Mouse (Mus musculus): Measurements from ENCODE around the gene Sema3a. TPM values are rescaled to one million over a fixed set of nuclear protein-coding genes. Genes with fewer than 3 reads are reported as not detected.

The Sema3a gene
- polyA plus RNA-seq, 1 experiment, result 53.9 TPM

DNA sequence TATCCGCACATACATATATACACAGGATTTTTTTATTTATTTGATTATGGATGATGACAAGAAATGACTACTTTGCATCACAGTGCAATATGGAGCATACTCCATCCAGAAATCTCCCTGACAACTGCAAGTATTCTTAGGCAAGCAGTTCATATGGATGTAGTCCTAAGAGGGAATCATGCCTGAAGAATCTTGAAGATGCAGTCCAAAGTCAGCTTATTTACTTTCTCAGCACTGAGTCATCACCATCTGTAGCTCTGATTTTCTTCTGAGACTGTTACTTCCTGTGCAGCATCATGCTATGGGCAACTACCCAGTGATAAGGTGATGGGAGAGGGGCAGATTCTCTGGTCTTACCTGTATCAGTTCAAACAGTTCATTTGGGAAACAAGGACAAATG, 229.7 kb downstream of the Sema3a start:
- TF ChIP-seq POLR2A (IDR thresholded peaks at IDR 0.05; ENCODE audit: low read depth, low read length) (no peak), CTCF (IDR thresholded peaks at IDR 0.05; ENCODE audit: borderline replicate concordance, insufficient read depth, low read length) (no peak)
- H3K4me3 ChIP-seq (ENCODE audit: insufficient read depth, low read length), result no peak overlapping the region
- H3K4me1 ChIP-seq (ENCODE audit: control insufficient read depth, insufficient read depth, low read length), result no peaks in the 10 kb centered on the region
- H3K27ac ChIP-seq (ENCODE audit: insufficient read depth, low read length), result no peak overlapping the region

DNA sequence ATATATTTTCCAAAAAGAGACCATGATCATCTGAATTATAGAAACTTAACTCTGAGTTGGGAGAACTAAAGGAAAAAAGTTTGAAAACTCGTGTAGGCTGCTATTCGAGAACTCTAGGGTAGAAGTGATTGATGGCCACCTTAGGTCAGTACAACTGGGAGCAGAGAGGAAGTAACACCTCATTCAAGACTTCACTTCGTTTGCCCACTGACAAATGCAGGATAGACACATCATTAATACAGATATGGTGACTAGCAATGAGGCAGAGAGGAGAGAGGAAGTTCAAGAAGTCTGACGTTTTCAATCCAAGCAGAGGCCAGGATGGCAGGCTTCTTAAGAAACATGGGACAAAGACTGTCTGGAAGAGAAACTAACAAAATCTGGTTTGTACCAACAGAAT, 233.6 kb downstream of the Sema3a start:
- Histone ChIP-seq H3K4me1 (ENCODE audit: control insufficient read depth, insufficient read depth, low read length) (no peaks in the 10 kb centered on the region), H3K4me3 (ENCODE audit: insufficient read depth, low read length) (no peak overlapping the region), H3K27ac (ENCODE audit: insufficient read depth, low read length) (no peak overlapping the region)
- TF ChIP-seq POLR2A (IDR thresholded peaks at IDR 0.05; ENCODE audit: low read depth, low read length), result no peak
- no peak for TF ChIP-seq CTCF (IDR thresholded peaks at IDR 0.05; ENCODE audit: borderline replicate concordance, insufficient read depth, low read length)

DNA sequence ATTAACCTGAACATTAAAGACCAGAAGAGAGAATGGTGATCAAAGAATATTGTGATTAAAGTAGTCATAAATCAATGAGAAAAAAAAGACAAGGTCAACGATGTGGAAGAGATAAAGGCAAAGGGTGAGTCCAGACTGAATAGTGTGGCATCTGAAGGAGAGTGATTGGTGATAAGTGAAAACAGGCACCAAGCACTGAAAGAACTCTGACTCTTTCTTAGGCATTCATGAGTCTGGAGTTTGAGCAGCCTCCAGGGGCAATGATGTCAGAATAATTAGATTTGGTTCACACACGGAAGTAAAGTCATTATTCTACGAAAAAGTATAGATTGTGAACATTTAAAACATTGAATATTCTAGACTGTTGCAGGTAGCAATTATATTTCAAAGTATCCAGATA, 235.5 kb downstream of the Sema3a start:
- TF ChIP-seq CTCF (IDR thresholded peaks at IDR 0.05; ENCODE audit: borderline replicate concordance, insufficient read depth, low read length) (no peak), POLR2A (IDR thresholded peaks at IDR 0.05; ENCODE audit: low read depth, low read length) (no peak)
- peaks cover 2% of the 10 kb centered on the region; the same call in 1 of the 2 replicates for H3K4me1 ChIP-seq (ENCODE audit: control insufficient read depth, insufficient read depth, low read length)
- no peak overlapping the region for H3K4me3 ChIP-seq (ENCODE audit: insufficient read depth, low read length)
- H3K27ac ChIP-seq (ENCODE audit: insufficient read depth, low read length), result no peak overlapping the region

DNA sequence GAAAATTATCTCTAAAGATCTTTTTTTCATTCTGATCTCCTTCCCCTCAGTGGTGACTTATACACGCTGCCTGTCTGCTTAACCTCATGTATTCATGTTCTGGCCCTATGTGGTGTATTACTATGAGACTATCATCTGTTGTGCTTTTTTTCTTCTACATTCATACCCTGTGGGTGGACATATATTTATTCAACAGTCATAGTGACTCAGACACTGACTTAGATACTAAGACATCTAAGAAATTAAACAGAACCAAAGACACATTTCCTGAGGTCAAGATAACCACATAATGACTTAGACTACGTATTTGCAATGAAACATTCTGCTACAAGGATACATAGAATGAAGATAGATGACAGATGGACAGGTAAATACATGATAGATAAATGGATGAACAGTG, 239.9 kb downstream of the Sema3a start:
- Histone ChIP-seq H3K27ac (ENCODE audit: insufficient read depth, low read length) (peak overlapping the region; percentile 85), H3K4me1 (ENCODE audit: control insufficient read depth, insufficient read depth, low read length) (peaks cover 2% of the 10 kb centered on the region; the same call in 1 of the 2 replicates), H3K4me3 (ENCODE audit: insufficient read depth, low read length) (no peak overlapping the region)
- TF ChIP-seq CTCF (IDR thresholded peaks at IDR 0.05; ENCODE audit: borderline replicate concordance, insufficient read depth, low read length) (no peak), POLR2A (IDR thresholded peaks at IDR 0.05; ENCODE audit: low read depth, low read length) (no peak)

DNA sequence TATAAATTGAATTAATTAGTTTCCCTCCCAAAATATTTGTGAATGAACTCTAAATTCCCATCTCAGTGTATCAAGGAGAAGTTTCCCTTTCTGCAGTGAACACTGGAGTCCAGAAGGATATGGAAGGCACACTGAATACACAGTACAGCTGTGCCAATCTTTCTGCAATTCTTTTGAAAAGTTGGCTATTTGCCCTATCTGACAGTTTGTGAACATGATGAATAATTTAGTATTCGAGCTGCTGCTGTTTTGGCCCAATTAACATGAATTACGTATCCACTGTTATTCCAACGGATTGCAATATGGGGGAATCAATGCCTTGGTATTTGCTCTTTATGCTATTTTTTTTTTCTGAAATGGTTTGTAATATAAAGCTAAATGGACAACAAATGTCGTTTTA, 254.0 kb downstream of the Sema3a start:
- no peak overlapping the region for H3K27ac ChIP-seq (ENCODE audit: insufficient read depth, low read length)
- TF ChIP-seq CTCF (IDR thresholded peaks at IDR 0.05; ENCODE audit: borderline replicate concordance, insufficient read depth, low read length) (no peak), POLR2A (IDR thresholded peaks at IDR 0.05; ENCODE audit: low read depth, low read length) (no peak)
- no peak overlapping the region for H3K4me3 ChIP-seq (ENCODE audit: insufficient read depth, low read length)
- H3K4me1 ChIP-seq (ENCODE audit: control insufficient read depth, insufficient read depth, low read length), result no peaks in the 10 kb centered on the region

DNA sequence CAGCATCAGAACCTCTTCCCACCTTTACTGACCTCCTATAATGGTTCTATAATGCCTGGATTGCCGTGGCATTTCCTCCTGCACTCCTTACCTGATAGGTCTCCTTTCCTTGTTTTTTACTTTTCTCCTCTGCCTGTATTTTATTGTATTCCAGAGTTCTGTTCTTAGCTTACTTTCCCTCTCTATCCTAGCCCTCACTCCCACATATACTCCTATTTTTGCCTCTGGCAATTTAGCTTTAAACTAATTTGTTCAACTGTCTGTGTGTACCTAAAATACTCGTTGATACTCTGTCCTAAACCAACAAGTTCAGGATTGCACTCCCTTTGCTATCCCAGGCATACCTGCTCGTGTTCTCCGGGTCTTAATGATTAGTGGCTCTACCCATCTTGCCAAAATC, 258.8 kb downstream of the Sema3a start:
- Histone ChIP-seq H3K4me1 (ENCODE audit: control insufficient read depth, insufficient read depth, low read length) (no peaks in the 10 kb centered on the region; the same call in none of the 2 replicates), H3K4me3 (ENCODE audit: insufficient read depth, low read length) (no peak overlapping the region), H3K27ac (ENCODE audit: insufficient read depth, low read length) (peak overlapping the region; percentile 83; the same call in 1 of the 2 replicates)
- TF ChIP-seq CTCF (IDR thresholded peaks at IDR 0.05; ENCODE audit: borderline replicate concordance, insufficient read depth, low read length) (no peak), POLR2A (IDR thresholded peaks at IDR 0.05; ENCODE audit: low read depth, low read length) (no peak)

DNA sequence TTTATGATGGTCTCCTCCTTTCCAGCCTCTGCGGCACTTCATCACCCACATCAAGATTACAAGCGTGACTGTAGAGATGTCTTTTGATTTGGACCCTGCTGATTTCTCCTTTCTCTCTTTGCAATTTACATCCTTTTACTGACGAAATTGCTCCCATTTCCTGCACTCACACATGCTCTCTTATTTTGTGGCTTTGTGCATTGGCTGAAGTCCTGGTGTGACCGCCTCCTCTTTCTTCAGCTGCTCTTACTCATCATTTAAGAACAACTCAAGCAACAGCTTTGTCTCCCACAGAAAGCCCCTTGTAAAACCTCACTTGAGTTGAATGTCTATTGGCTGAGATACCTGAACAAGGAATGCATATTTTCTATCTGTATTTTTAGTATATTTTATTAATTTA, 259.5 kb downstream of the Sema3a start:
- Histone ChIP-seq H3K4me3 (ENCODE audit: insufficient read depth, low read length) (no peak overlapping the region), H3K4me1 (ENCODE audit: control insufficient read depth, insufficient read depth, low read length) (no peaks in the 10 kb centered on the region; the same call in none of the 2 replicates), H3K27ac (ENCODE audit: insufficient read depth, low read length) (peak overlapping the region; percentile 83)
- no peak for TF ChIP-seq POLR2A (IDR thresholded peaks at IDR 0.05; ENCODE audit: low read depth, low read length)
- no peak for TF ChIP-seq CTCF (IDR thresholded peaks at IDR 0.05; ENCODE audit: borderline replicate concordance, insufficient read depth, low read length)

DNA sequence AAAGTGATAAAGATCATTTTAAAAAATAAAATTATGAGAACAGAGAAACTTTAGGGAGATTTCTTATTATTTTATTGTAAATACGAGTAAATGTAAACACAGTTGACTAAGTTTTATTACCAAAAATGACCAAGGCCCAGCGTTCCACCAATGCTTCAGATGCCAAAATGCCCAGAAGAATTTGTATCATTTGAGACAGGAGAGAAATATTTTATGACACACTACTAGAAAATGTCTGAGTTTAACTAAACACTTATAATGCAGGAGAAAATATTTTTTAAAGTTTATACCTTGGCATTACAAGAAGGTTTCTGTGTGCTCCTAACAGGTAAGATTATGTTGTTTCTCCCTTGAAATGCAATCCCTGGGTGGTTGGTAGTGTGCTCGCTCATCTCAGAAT, 261.4 kb downstream of the Sema3a start:
- no peaks in the 10 kb centered on the region; the same call in none of the 2 replicates for H3K4me1 ChIP-seq (ENCODE audit: control insufficient read depth, insufficient read depth, low read length)
- no peak overlapping the region; the same call in 1 of the 2 replicates for H3K27ac ChIP-seq (ENCODE audit: insufficient read depth, low read length)
- no peak for TF ChIP-seq POLR2A (IDR thresholded peaks at IDR 0.05; ENCODE audit: low read depth, low read length)
- H3K4me3 ChIP-seq (ENCODE audit: insufficient read depth, low read length), result no peak overlapping the region

DNA sequence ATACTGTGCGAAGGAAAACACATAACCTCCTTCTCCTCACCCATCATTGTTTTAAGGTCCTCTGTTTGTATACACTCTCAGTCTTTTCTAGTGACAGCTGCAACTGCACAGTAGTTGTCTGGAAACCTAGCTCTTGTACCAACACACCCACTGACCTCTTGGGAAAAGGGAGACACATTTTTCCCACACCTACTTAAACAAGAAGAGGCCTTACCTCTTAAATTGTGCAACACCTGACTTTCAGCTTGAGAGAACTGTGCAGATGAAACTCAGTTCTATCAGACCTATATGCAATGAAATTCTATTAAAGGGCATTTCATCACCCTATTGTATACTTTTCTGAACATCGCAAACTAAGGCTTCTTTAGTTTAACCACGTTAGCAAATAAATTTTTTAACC, 262.5 kb downstream of the Sema3a start:
- Histone ChIP-seq H3K4me1 (ENCODE audit: control insufficient read depth, insufficient read depth, low read length) (no peaks in the 10 kb centered on the region; the same call in none of the 2 replicates), H3K4me3 (ENCODE audit: insufficient read depth, low read length) (no peak overlapping the region), H3K27ac (ENCODE audit: insufficient read depth, low read length) (no peak overlapping the region)
- no peak for TF ChIP-seq POLR2A (IDR thresholded peaks at IDR 0.05; ENCODE audit: low read depth, low read length)

DNA sequence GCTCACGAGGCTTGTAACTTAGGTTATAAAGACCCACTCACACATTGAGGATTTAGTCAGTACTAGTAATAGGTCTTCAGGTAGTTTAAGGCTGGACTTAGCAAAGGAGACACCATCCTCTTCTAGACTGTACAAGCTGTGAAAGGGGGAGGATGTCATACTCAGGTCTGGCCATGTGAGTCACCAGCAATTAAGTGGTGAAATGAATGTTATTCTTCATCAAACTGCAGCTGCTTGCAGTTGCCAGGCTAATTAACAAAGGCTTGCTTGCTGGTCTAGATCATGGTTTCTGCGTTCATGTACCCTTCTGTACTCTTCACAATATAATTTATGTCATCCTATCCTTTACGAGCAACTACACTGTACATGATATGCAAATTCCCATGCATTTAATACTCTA, 264.8 kb downstream of the Sema3a start:
- no peak for TF ChIP-seq CTCF (IDR thresholded peaks at IDR 0.05; ENCODE audit: borderline replicate concordance, insufficient read depth, low read length)
- TF ChIP-seq POLR2A (IDR thresholded peaks at IDR 0.05; ENCODE audit: low read depth, low read length), result no peak
- no peak overlapping the region for H3K4me3 ChIP-seq (ENCODE audit: insufficient read depth, low read length)
- no peak overlapping the region for H3K27ac ChIP-seq (ENCODE audit: insufficient read depth, low read length)
- H3K4me1 ChIP-seq (ENCODE audit: control insufficient read depth, insufficient read depth, low read length), result peaks cover 5% of the 10 kb centered on the region

DNA sequence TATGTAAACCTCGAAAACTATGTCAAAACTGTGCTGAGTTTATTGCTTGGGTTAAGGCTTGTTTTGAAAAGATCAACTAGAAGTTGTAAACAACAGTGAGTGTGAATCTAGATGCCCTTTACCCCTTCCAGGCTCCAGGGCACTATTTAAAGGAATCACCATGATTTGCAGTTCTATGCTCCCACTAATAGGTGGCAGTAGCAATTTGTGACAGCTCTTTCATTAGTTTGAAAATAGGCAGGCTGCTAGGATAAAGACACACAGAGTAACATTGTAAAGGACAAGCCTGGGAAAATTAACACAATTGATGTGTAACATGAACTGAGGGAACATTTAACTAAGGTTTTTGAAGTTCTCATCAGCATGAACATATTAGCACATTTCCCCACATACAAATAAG, 280.2 kb downstream of the Sema3a start:
- no peak overlapping the region for H3K27ac ChIP-seq (ENCODE audit: insufficient read depth, low read length)
- peaks cover 2% of the 10 kb centered on the region for H3K4me1 ChIP-seq (ENCODE audit: control insufficient read depth, insufficient read depth, low read length)
- no peak overlapping the region for H3K4me3 ChIP-seq (ENCODE audit: insufficient read depth, low read length)
- no peak for TF ChIP-seq CTCF (IDR thresholded peaks at IDR 0.05; ENCODE audit: borderline replicate concordance, insufficient read depth, low read length)
- no peak for TF ChIP-seq POLR2A (IDR thresholded peaks at IDR 0.05; ENCODE audit: low read depth, low read length)
